Mouse (Mus musculus) embryo, embryonic 11.5 days (tissue): ENCODE results near the gene Plcxd2.

Source experiments
- DNase-seq: peaks from one replicate; pipeline ENCODE4 v3.0.0-alpha.2; 2012; ENCODE audit warnings: low read depth, low spot score

Gene Plcxd2

GRCm38 (mm10) chr16:46010153-46010905, at the start of gene Plcxd2:
Plcxd2 (minus strand) TSS chr16:46010218.
- peak; percentile 89 for DNase-seq

GRCm38 (mm10) chr16:46046906-46047305, 36.9 kb upstream of the Plcxd2 start:
- DNase-seq: no peak

GRCm38 (mm10) chr16:46036261-46036660, 26.2 kb upstream of the Plcxd2 start:
- DNase-seq: no peak

GRCm38 (mm10) chr16:46033896-46034295, 23.9 kb upstream of the Plcxd2 start:
- DNase-seq: no peak

GRCm38 (mm10) chr16:46022958-46023491, 13.0 kb upstream of the Plcxd2 start:
- no peak for DNase-seq

- peak; percentile 59 for DNase-seq
Measured at GRCm38 (mm10) chr16:46022189-46022928, 12.3 kb upstream of the Plcxd2 start.

- no peak for DNase-seq
Measured at GRCm38 (mm10) chr16:46021302-46021701, 11.3 kb upstream of the Plcxd2 start.

- no peak for DNase-seq
Measured at GRCm38 (mm10) chr16:46020396-46020795, 10.4 kb upstream of the Plcxd2 start.

GRCm38 (mm10) chr16:46019799-46020198, 9.8 kb upstream of the Plcxd2 start:
- DNase-seq: no peak

- DNase-seq: no peak
Measured at GRCm38 (mm10) chr16:46019359-46019758, 9.3 kb upstream of the Plcxd2 start.

- no peak for DNase-seq
Measured at GRCm38 (mm10) chr16:46011696-46012095, 1.7 kb upstream of the Plcxd2 start.

GRCm38 (mm10) chr16:46010906-46011220, 845 bp upstream of the Plcxd2 start:
- DNase-seq: peak; percentile 5

- DNase-seq: peak; percentile 7
Measured at GRCm38 (mm10) chr16:46009717-46010116, 301 bp downstream of the Plcxd2 start.

- no peak for DNase-seq
Measured at GRCm38 (mm10) chr16:46008766-46009165, 1.3 kb downstream of the Plcxd2 start.

- no peak for DNase-seq
Measured at GRCm38 (mm10) chr16:46008036-46008605, 1.9 kb downstream of the Plcxd2 start.

GRCm38 (mm10) chr16:46006261-46006660, 3.8 kb downstream of the Plcxd2 start:
- DNase-seq: no peak

GRCm38 (mm10) chr16:46001550-46002166, 8.4 kb downstream of the Plcxd2 start:
- DNase-seq: no peak

GRCm38 (mm10) chr16:46000976-46001375, 9.0 kb downstream of the Plcxd2 start:
- DNase-seq: no peak

GRCm38 (mm10) chr16:45999374-46000191, 10.4 kb downstream of the Plcxd2 start:
- DNase-seq: no peak

- no peak for DNase-seq
Measured at GRCm38 (mm10) chr16:45998231-45998630, 11.8 kb downstream of the Plcxd2 start.
